Mouse (Mus musculus) embryonic fibroblast, embryonic 13.5 days (primary cell): ENCODE measurements around the gene Cenpo. TPM values are rescaled to one million over a fixed set of nuclear protein-coding genes. Genes with fewer than 3 reads are reported as not detected.

Experiments
- H3K27ac ChIP-seq: 2 replicates; pipeline ENCODE4 v1.5.1; 2012; ENCODE audit warnings: low read length, control low read depth, inconsistent platforms; ENCODE audit not compliant: insufficient read depth
- H3K4me1 ChIP-seq: 2 replicates; pipeline ENCODE4 v1.6.1; 2011; ENCODE audit warnings: low read length; ENCODE audit not compliant: control insufficient read depth, insufficient read depth
- H3K4me3 ChIP-seq: 2 replicates; pipeline ENCODE4 v1.5.1; 2011; ENCODE audit warnings: mild to moderate bottlenecking, control low read depth, low read length; ENCODE audit not compliant: insufficient read depth
- CTCF ChIP-seq: IDR thresholded peaks from 2 replicates; pipeline ENCODE4 v1.5.1; 2011; ENCODE audit warnings: mild to moderate bottlenecking, control low read depth, low read length, moderate library complexity, borderline replicate concordance; ENCODE audit not compliant: insufficient read depth
- POLR2A ChIP-seq: IDR thresholded peaks from 2 replicates; pipeline ENCODE4 v1.6.1; 2011; ENCODE audit warnings: low read depth, mild to moderate bottlenecking, control low read depth, low read length, moderate library complexity
- polyA plus RNA-seq: library from polyadenylated mRNA; stranded (reverse); fragments of >200 nt; gene quantifications from 2 replicates; pipeline ENCODE4 v1.2.4, GENCODE M21; 2011; ENCODE audit warnings: low read depth; ENCODE audit not compliant: missing spikeins, insufficient read length

The Cenpo gene
- polyA plus RNA-seq, 1 experiment = 14.8 TPM

DNA sequence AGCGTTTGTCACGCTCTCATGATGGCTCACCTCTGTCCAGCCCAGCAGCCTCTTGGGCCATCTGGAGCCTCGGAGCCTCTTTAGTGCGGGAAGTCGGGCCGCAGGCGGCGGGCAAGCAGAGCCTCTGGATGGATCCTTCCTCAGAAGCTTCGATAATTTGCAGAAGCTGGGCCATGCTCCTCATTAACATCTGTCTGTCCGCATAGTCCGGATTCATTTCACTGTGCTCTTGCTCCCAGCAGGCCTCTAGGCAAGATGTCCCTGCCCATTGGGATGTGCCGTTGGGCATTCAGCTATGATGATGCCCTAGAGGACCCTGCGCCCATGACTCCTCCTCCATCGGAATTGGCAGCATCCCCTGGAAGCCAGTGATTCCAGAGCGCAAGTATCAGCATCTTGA, 3.4 kb upstream of the Cenpo start:
- no peak overlapping the region for H3K27ac ChIP-seq
- no peaks in the 10 kb centered on the region for H3K4me1 ChIP-seq
- H3K4me3 ChIP-seq = no peak overlapping the region
- TF ChIP-seq POLR2A (no peak), CTCF (no peak)

- no peak overlapping the region for H3K27ac ChIP-seq
- no peaks in the 10 kb centered on the region for H3K4me1 ChIP-seq
- TF ChIP-seq CTCF (no peak), POLR2A (no peak)
- H3K4me3 ChIP-seq = peak overlapping the region; percentile 82
These were observed 1.3 kb downstream of the Cenpo start for GRCm38 (mm10) chr12:4232777-4233176.

- H3K4me3 ChIP-seq = no peak overlapping the region
- TF ChIP-seq CTCF (no peak), POLR2A (no peak)
- H3K4me1 ChIP-seq = no peaks in the 10 kb centered on the region
- H3K27ac ChIP-seq = no peak overlapping the region
These were observed 3.9 kb downstream of the Cenpo start for GRCm38 (mm10) chr12:4230156-4230555.

- Histone ChIP-seq H3K4me3 (no peak overlapping the region), H3K4me1 (no peaks in the 10 kb centered on the region), H3K27ac (no peak overlapping the region)
- TF ChIP-seq CTCF = no peak
- TF ChIP-seq POLR2A = no peak
These were observed 21.2 kb downstream of the Cenpo start for GRCm38 (mm10) chr12:4212908-4213307.

DNA sequence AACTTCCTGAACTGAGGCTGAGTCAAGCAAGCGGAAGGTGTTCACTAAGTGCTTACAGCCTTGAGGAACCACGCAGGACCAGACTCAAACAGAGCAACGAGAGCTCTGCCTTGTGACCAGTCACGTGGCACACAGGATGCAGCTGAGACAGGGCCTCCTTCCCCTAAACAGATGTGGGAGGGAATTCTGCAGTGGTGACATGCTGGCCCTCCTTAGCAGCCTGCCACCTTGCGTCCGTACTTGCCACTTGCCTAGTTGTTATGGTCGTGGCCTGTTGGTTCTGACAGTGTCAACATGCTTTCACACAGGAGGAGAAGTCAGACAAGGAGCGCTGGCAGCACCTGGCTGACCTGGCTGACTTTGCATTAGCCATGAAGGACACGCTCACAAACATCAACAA, 22.9 kb downstream of the Cenpo start:
- H3K4me1 ChIP-seq = no peaks in the 10 kb centered on the region
- no peak overlapping the region for H3K27ac ChIP-seq

GRCm38 (mm10) chr12:4209196-4209595, 24.9 kb downstream of the Cenpo start:
- Histone ChIP-seq H3K27ac (no peak overlapping the region), H3K4me1 (no peaks in the 10 kb centered on the region), H3K4me3 (no peak overlapping the region)
- TF ChIP-seq CTCF (no peak), POLR2A (no peak)

More for the DNA sequence above, 22.9 kb downstream of the Cenpo start:
- H3K4me3 ChIP-seq = no peak overlapping the region
- TF ChIP-seq POLR2A (no peak), CTCF (no peak)

- Histone ChIP-seq H3K4me1 (no peaks in the 10 kb centered on the region), H3K4me3 (no peak overlapping the region)
- TF ChIP-seq CTCF (0 out of 2 replicates have a peak, but pooled peaks have one; percentile 0), POLR2A (no peak)
These were observed 25.5 kb downstream of the Cenpo start for GRCm38 (mm10) chr12:4208405-4209133.

DNA sequence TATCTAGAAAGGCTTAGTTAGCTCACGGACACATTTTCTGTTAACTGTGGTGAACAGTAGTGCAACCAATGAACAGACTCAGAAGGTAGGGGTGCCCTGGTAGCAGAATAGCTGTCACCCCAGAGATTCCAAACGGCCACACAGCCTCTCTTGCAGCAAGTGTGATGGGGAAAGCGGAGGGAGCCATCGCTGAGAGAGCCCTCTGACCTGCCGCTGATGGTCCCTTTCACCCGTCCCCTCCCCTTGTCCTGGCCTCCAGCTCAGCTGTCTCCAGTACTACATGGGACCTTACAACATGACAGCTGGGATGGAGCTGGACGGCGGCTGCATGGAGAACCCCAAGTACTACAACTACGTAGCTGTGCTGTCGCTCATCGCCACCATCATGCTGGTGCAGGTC, 28.0 kb downstream of the Cenpo start:
- no peak overlapping the region for H3K27ac ChIP-seq
- no peak for TF ChIP-seq POLR2A
- TF ChIP-seq CTCF = no peak
- H3K4me3 ChIP-seq = no peak overlapping the region

More at GRCm38 (mm10) chr12:4208405-4209133, 25.5 kb downstream of the Cenpo start:
- no peak overlapping the region for H3K27ac ChIP-seq

GRCm38 (mm10) chr12:4202206-4202605, 31.9 kb downstream of the Cenpo start:
- Histone ChIP-seq H3K4me1 (no peaks in the 10 kb centered on the region), H3K27ac (no peak overlapping the region), H3K4me3 (no peak overlapping the region)
- TF ChIP-seq POLR2A (no peak), CTCF (no peak)

More for the DNA sequence above, 28.0 kb downstream of the Cenpo start:
- no peaks in the 10 kb centered on the region for H3K4me1 ChIP-seq

DNA sequence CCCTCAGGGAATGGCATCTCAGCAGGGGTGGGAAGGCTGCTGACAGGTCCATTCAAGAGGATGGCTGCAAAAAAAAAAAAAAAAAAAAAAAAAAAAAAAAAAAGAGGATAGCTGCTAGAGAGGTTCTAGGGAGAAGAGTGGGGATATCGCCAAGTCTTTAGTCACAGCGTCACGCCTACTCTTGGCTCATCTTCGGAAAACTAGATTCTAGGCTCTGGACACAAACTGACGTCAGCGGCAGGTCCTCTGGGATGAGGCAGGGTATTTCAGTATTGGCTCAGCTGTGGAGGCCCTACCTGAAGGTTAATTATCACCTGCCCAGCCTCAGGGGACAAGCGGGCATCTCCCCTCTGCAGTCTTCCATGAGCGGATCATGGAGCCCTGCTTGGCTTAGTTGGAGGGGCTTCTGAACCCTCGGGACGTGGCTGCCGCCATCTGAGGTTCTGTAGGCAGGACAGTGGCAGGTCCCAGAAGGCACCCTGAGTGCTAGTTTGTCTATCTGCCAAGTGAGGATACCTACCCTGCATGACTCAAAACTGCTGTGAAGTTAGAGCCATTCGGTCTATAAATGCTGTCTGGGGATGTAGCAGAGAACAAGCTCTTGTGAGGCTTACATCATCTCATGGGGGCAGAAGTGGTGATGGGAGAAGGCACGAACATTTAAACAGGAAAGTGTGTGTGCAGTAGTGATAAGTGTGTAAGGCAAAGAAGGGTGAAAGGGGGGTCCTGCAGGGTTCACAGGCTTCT, 32.5 kb downstream of the Cenpo start:
- Histone ChIP-seq H3K4me1 (no peaks in the 10 kb centered on the region), H3K4me3 (no peak overlapping the region), H3K27ac (no peak overlapping the region)
- no peak for TF ChIP-seq POLR2A
- no peak for TF ChIP-seq CTCF
